16 mouse cellular contexts compared by ENCODE assay signal in the genomic region with DNA sequence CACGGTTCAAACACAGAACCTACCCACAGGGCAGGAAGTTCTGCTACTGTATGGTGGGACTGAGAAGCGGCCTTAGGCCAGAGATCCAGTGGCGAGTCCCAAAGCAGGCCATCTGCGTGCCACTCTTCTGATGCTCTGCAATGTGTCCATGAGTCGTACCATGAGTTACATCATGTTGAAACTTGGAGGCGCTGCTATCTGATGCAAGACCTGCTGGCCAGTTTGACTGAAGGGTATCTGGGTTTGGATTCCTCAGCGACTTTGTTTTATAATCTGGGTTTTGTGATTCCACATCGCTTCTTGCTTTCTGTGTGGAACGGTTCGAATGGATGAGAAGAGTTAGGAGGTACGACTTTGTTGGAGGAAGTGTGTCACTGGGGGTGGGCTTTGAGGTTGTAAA. TPM values are rescaled to one million over a fixed set of nuclear protein-coding genes. Genes with fewer than 3 reads are reported as not detected.
"Had no signal": no experiment of that assay in that cellular context is flagged by ENCODE, and none has a peak within 500 bp of the region (broad histone marks: within the 10 kb centered on the region; RNA-seq: fewer than 3 reads in every experiment).

No protein-coding gene starts in this region.

- H3K27me3 ChIP-seq: limb, embryonic 15.5 days; midbrain, embryonic 15.5 days had no signal

- H3K36me3 ChIP-seq: midbrain, embryonic 15.5 days had no signal

- H3K4me1 ChIP-seq: limb, embryonic 15.5 days; midbrain, embryonic 10.5 days; midbrain, embryonic 15.5 days had no signal

- H3K4me3 ChIP-seq: limb, embryonic 15.5 days; midbrain, embryonic 10.5 days; midbrain, embryonic 15.5 days had no signal

- H3K9me3 ChIP-seq: limb, embryonic 15.5 days; midbrain, embryonic 10.5 days; midbrain, embryonic 15.5 days had no signal

- H3K4me2 ChIP-seq: limb, embryonic 15.5 days; midbrain, embryonic 15.5 days had no signal

- H3K9ac ChIP-seq: limb, embryonic 15.5 days; liver, embryonic 14.5 days; midbrain, embryonic 15.5 days had no signal

- DNase-seq: kidney, adult 2 months; kidney, postnatal 36 days; layer of hippocampus, adult 9-11 months; layer of hippocampus, postnatal 36 days; lung, adult 18-20 months; lung, postnatal 36 days; right cerebral cortex, postnatal 14 days; thymus, adult 18-20 months; thymus, postnatal 14 days had no signal

- H3K27ac ChIP-seq: kidney, postnatal 0 days; limb, embryonic 15.5 days; liver, embryonic 14.5 days; midbrain, embryonic 10.5 days; midbrain, embryonic 15.5 days had no signal

- ATAC-seq: midbrain, embryonic 15.5 days had no signal

RNA-seq across cellular contexts. Expression of gene Gtf2a1l, which starts 23.2 kb away (rescaled TPM):
- total RNA-seq: layer of hippocampus, postnatal 36 days; megakaryocyte, adult 5-6 weeks had no signal
- polyA plus RNA-seq: kidney, postnatal 0 days; limb, embryonic 15.5 days; liver, embryonic 14.5 days; spleen, adult 2 months had no signal

RNA-seq across cellular contexts. Expression of gene Ston1, which starts 47.8 kb away (rescaled TPM):
- total RNA-seq: megakaryocyte, adult 5-6 weeks had no signal
